Mouse (Mus musculus) erythroblast, adult 5-6 weeks (primary cell): ENCODE results near the gene Gjb5. TPM values are rescaled to one million over a fixed set of nuclear protein-coding genes. Genes with fewer than 3 reads are reported as not detected.

Source experiments
- ATAC-seq: replicated peaks from 2 replicates; pipeline ENCODE4 v1.8.0; 2016; ENCODE audit warnings: moderate number of reproducible peaks, mild to moderate bottlenecking, moderate TSS enrichment, inconsistent platforms; ENCODE audit not compliant: poor library complexity, low FRiP score, severe bottlenecking
- total RNA-seq, 2 experiments: library from RNA; stranded (forward) in 1 of 2; stranded (reverse) in 1 of 2; fragments of 150-400 nt in 1 of 2; fragments of 200-764, 138-1000 nt in 1 of 2; gene quantifications; 2 replicates each; pipeline versions ENCODE4 v1.2.3 to v1.2.4; 2015 to 2017; ENCODE audit warnings: low replicate concordance in 2 of 2

The Gjb5 gene
- total RNA-seq, 2 experiments from 2014 or later, result not detected

- ATAC-seq, result no peak
Observed at GRCm38 (mm10) chr4:127353951-127354438, 4.0 kb downstream of the Gjb5 start, which contains the start of gene Gjb4. Gene Gjb4, minus strand, starts transcription at chr4:127354081.

GRCm38 (mm10) chr4:127352594-127352993 lies 5.4 kb downstream of the Gjb5 start:
- ATAC-seq, result no peak

- no peak for ATAC-seq
Observed at GRCm38 (mm10) chr4:127349560-127350300, 8.3 kb downstream of the Gjb5 start.

- ATAC-seq, result no peak
Observed at GRCm38 (mm10) chr4:127345000-127345399, 13.0 kb downstream of the Gjb5 start.

- no peak for ATAC-seq
Observed at GRCm38 (mm10) chr4:127341372-127341771, 16.6 kb downstream of the Gjb5 start.

GRCm38 (mm10) chr4:127337668-127338067 lies 20.3 kb downstream of the Gjb5 start:
- ATAC-seq, result no peak

- no peak for ATAC-seq
Observed at GRCm38 (mm10) chr4:127334870-127335504, 23.0 kb downstream of the Gjb5 start.

- no peak for ATAC-seq
Observed at GRCm38 (mm10) chr4:127331171-127331570, 26.8 kb downstream of the Gjb5 start.

GRCm38 (mm10) chr4:127330181-127331100 lies 27.5 kb downstream of the Gjb5 start, which contains the start of gene Gjb3:
Gene Gjb3, minus strand, starts transcription at chr4:127330844.
- ATAC-seq, result no peak

- no peak for ATAC-seq
Observed at GRCm38 (mm10) chr4:127329751-127330150, 28.2 kb downstream of the Gjb5 start.

GRCm38 (mm10) chr4:127329046-127329445 lies 28.9 kb downstream of the Gjb5 start:
- ATAC-seq, result no peak

GRCm38 (mm10) chr4:127328378-127328777 lies 29.6 kb downstream of the Gjb5 start:
- ATAC-seq, result no peak

- ATAC-seq, result no peak
Observed at GRCm38 (mm10) chr4:127327749-127328148, 30.2 kb downstream of the Gjb5 start.

- ATAC-seq, result no peak
Observed at GRCm38 (mm10) chr4:127327258-127327657, 30.7 kb downstream of the Gjb5 start.

- no peak for ATAC-seq
Observed at GRCm38 (mm10) chr4:127325276-127325675, 32.7 kb downstream of the Gjb5 start.

- ATAC-seq, result peak; percentile 66
Observed at GRCm38 (mm10) chr4:127324759-127325158, 33.2 kb downstream of the Gjb5 start.

- no peak for ATAC-seq
Observed at GRCm38 (mm10) chr4:127324296-127324695, 33.7 kb downstream of the Gjb5 start.

GRCm38 (mm10) chr4:127323651-127324050 lies 34.3 kb downstream of the Gjb5 start:
- ATAC-seq, result no peak

- peak; percentile 77 for ATAC-seq
Observed at GRCm38 (mm10) chr4:127319613-127320012, 38.4 kb downstream of the Gjb5 start.

GRCm38 (mm10) chr4:127317143-127317542 lies 40.8 kb downstream of the Gjb5 start:
- no peak for ATAC-seq
